Mouse (Mus musculus) lung, postnatal 14 days (tissue): ENCODE data around the gene Sprr2a3.
"Not testable (repeated sequence)": the region's sequence is repeated elsewhere in the genome, so short reads cannot be mapped to it uniquely, and the experiment has no call there.

Source experiments
- DNase-seq: peaks from one replicate; pipeline ENCODE4 v3.0.0; 2021

Gene Sprr2a3

GRCm38 (mm10) chr3:92285101-92285500 is at the start of gene Sprr2a3:
TSS of gene Sprr2a3 (plus strand) at chr3:92285417.
- DNase-seq: not testable (repeated sequence)

- DNase-seq: not testable (repeated sequence)
These were observed 48.6 kb upstream of the Sprr2a3 start for GRCm38 (mm10) chr3:92236463-92237189.

- not testable (repeated sequence) for DNase-seq
These were observed 46.5 kb upstream of the Sprr2a3 start for GRCm38 (mm10) chr3:92238736-92239135.

- not testable (repeated sequence) for DNase-seq
These were observed 46.0 kb upstream of the Sprr2a3 start for GRCm38 (mm10) chr3:92239197-92239596.

GRCm38 (mm10) chr3:92244833-92245232 is 40.4 kb upstream of the Sprr2a3 start:
- DNase-seq: not testable (repeated sequence)

- DNase-seq: not testable (repeated sequence)
These were observed 39.0 kb upstream of the Sprr2a3 start for GRCm38 (mm10) chr3:92246245-92246644.

GRCm38 (mm10) chr3:92248494-92248893 is 36.7 kb upstream of the Sprr2a3 start:
- not testable (repeated sequence) for DNase-seq

GRCm38 (mm10) chr3:92250450-92250849 is 34.8 kb upstream of the Sprr2a3 start:
- DNase-seq: not testable (repeated sequence)

- DNase-seq: not testable (repeated sequence)
These were observed 31.4 kb upstream of the Sprr2a3 start for GRCm38 (mm10) chr3:92253860-92254259.

- DNase-seq: not testable (repeated sequence)
These were observed 26.7 kb upstream of the Sprr2a3 start for GRCm38 (mm10) chr3:92258526-92258925.

- DNase-seq: not testable (repeated sequence)
These were observed 21.8 kb upstream of the Sprr2a3 start for GRCm38 (mm10) chr3:92263462-92263861.

GRCm38 (mm10) chr3:92271414-92271985 is 13.7 kb upstream of the Sprr2a3 start:
- DNase-seq: not testable (repeated sequence)

GRCm38 (mm10) chr3:92273504-92273903 is 11.7 kb upstream of the Sprr2a3 start:
- not testable (repeated sequence) for DNase-seq

- not testable (repeated sequence) for DNase-seq
These were observed 11.2 kb upstream of the Sprr2a3 start for GRCm38 (mm10) chr3:92274018-92274417.

- not testable (repeated sequence) for DNase-seq
These were observed 5.6 kb upstream of the Sprr2a3 start for GRCm38 (mm10) chr3:92279663-92280062.

GRCm38 (mm10) chr3:92280963-92281606 is 4.1 kb upstream of the Sprr2a3 start:
- DNase-seq: not testable (repeated sequence)

GRCm38 (mm10) chr3:92288489-92288888 is 3.3 kb downstream of the Sprr2a3 start:
- not testable (repeated sequence) for DNase-seq

- no peak for DNase-seq
These were observed 22.2 kb downstream of the Sprr2a3 start for GRCm38 (mm10) chr3:92307406-92307805.

GRCm38 (mm10) chr3:92316320-92316719 is 31.1 kb downstream of the Sprr2a3 start, which contains the start of gene Sprr2b:
TSS of gene Sprr2b (plus strand) at chr3:92316620.
- DNase-seq: no peak

- no peak for DNase-seq
These were observed 32.2 kb downstream of the Sprr2a3 start for GRCm38 (mm10) chr3:92317384-92317783.

GRCm38 (mm10) chr3:92336278-92336677 is 51.1 kb downstream of the Sprr2a3 start:
- DNase-seq: no peak

- no peak for DNase-seq
These were observed 53.6 kb downstream of the Sprr2a3 start, which contains the start of gene Sprr2d for GRCm38 (mm10) chr3:92338840-92339239. TSS of gene Sprr2d (plus strand) at chr3:92339140.
